Mouse (Mus musculus): ENCODE measurements around the gene Fbn1. TPM values are rescaled to one million over a fixed set of nuclear protein-coding genes. Genes with fewer than 3 reads are reported as not detected.

Gene Fbn1
- polyA plus RNA-seq (2012; rRNA removed): 6.5 and 6.7 TPM in 2 replicates

- Histone ChIP-seq H3K4me3 (ENCODE audit: insufficient read depth, low read depth, low read length) (peak within 1 kb of the TSS; percentile 12; the same call in 1 of the 2 replicates), H3K4me1 (ENCODE audit: control insufficient read depth, insufficient read depth, low read length) (no peaks in the 10 kb centered on the region), H3K27ac (ENCODE audit: insufficient read depth, low read depth, low read length) (no peak within 1 kb of the TSS), H3K36me3 (ENCODE audit: control insufficient read depth, insufficient read depth, low read length) (no peaks in the 10 kb centered on the region), H3K27me3 (replicated peaks; ENCODE audit: control insufficient read depth, insufficient read depth, low read length) (no peaks in the 10 kb centered on the region)
- WGBS: 93% methylated on average over 4 of the region's 4 CpGs
- TF ChIP-seq POLR2A (IDR thresholded peaks at IDR 0.05; ENCODE audit: low read depth, low read length) (no peak), CTCF (conservative IDR thresholded peaks at IDR 0.05; ENCODE audit: insufficient read depth, insufficient read length, low read depth, low read length) (no peak)
- DNase-seq: no peak
Measured at GRCm38 (mm10) chr2:125507893-125508292, at the start of gene Fbn1. Gene Fbn1, minus strand, starts transcription at chr2:125507993.

- H3K4me3 ChIP-seq (ENCODE audit: insufficient read depth, low read depth, low read length): no peak overlapping the region
- TF ChIP-seq POLR2A (IDR thresholded peaks at IDR 0.05; ENCODE audit: low read depth, low read length) (no peak), CTCF (conservative IDR thresholded peaks at IDR 0.05; ENCODE audit: insufficient read depth, insufficient read length, low read depth, low read length) (0 out of 2 replicates have a peak, but pooled peaks have one; percentile 3)
- WGBS: 74% methylated on average over 6 of the region's 6 CpGs
- no peak overlapping the region for H3K27ac ChIP-seq (ENCODE audit: insufficient read depth, low read depth, low read length)
- no peaks in the 10 kb centered on the region for H3K27me3 ChIP-seq (replicated peaks; ENCODE audit: control insufficient read depth, insufficient read depth, low read length)
- no peaks in the 10 kb centered on the region for H3K36me3 ChIP-seq (ENCODE audit: control insufficient read depth, insufficient read depth, low read length)
- DNase-seq: no peak
- H3K4me1 ChIP-seq (ENCODE audit: control insufficient read depth, insufficient read depth, low read length): no peaks in the 10 kb centered on the region
Measured at GRCm38 (mm10) chr2:125555830-125556229, 48.0 kb upstream of the Fbn1 start.

- 83% methylated on average over 1 of the region's 1 CpGs for WGBS
- Histone ChIP-seq H3K36me3 (ENCODE audit: control insufficient read depth, insufficient read depth, low read length) (no peaks in the 10 kb centered on the region), H3K4me3 (ENCODE audit: insufficient read depth, low read depth, low read length) (no peak overlapping the region), H3K27me3 (replicated peaks; ENCODE audit: control insufficient read depth, insufficient read depth, low read length) (no peaks in the 10 kb centered on the region), H3K4me1 (ENCODE audit: control insufficient read depth, insufficient read depth, low read length) (no peaks in the 10 kb centered on the region), H3K27ac (ENCODE audit: insufficient read depth, low read depth, low read length) (no peak overlapping the region)
- DNase-seq: no peak
- TF ChIP-seq CTCF (conservative IDR thresholded peaks at IDR 0.05; ENCODE audit: insufficient read depth, insufficient read length, low read depth, low read length) (no peak), POLR2A (IDR thresholded peaks at IDR 0.05; ENCODE audit: low read depth, low read length) (no peak)
Measured at GRCm38 (mm10) chr2:125548806-125549578, 41.2 kb upstream of the Fbn1 start.

- H3K4me3 ChIP-seq (ENCODE audit: insufficient read depth, low read depth, low read length): no peak overlapping the region
- no peaks in the 10 kb centered on the region for H3K4me1 ChIP-seq (ENCODE audit: control insufficient read depth, insufficient read depth, low read length)
- H3K27me3 ChIP-seq (replicated peaks; ENCODE audit: control insufficient read depth, insufficient read depth, low read length): no peaks in the 10 kb centered on the region
- H3K36me3 ChIP-seq (ENCODE audit: control insufficient read depth, insufficient read depth, low read length): no peaks in the 10 kb centered on the region
- H3K27ac ChIP-seq (ENCODE audit: insufficient read depth, low read depth, low read length): no peak overlapping the region
- no peak for DNase-seq
- no peak for TF ChIP-seq CTCF (conservative IDR thresholded peaks at IDR 0.05; ENCODE audit: insufficient read depth, insufficient read length, low read depth, low read length)
- TF ChIP-seq POLR2A (IDR thresholded peaks at IDR 0.05; ENCODE audit: low read depth, low read length): no peak
- 78% methylated on average over 3 of the region's 3 CpGs for WGBS
Measured at GRCm38 (mm10) chr2:125544986-125545385, 37.2 kb upstream of the Fbn1 start.

- TF ChIP-seq POLR2A (IDR thresholded peaks at IDR 0.05; ENCODE audit: low read depth, low read length) (no peak), CTCF (conservative IDR thresholded peaks at IDR 0.05; ENCODE audit: insufficient read depth, insufficient read length, low read depth, low read length) (no peak)
- H3K36me3 ChIP-seq (ENCODE audit: control insufficient read depth, insufficient read depth, low read length): no peaks in the 10 kb centered on the region
- 50% methylated on average over 1 of the region's 1 CpGs for WGBS
- H3K27ac ChIP-seq (ENCODE audit: insufficient read depth, low read depth, low read length): no peak overlapping the region
- H3K27me3 ChIP-seq (replicated peaks; ENCODE audit: control insufficient read depth, insufficient read depth, low read length): no peaks in the 10 kb centered on the region
- no peak for DNase-seq
- no peak overlapping the region for H3K4me3 ChIP-seq (ENCODE audit: insufficient read depth, low read depth, low read length)
- no peaks in the 10 kb centered on the region for H3K4me1 ChIP-seq (ENCODE audit: control insufficient read depth, insufficient read depth, low read length)
Measured at GRCm38 (mm10) chr2:125543646-125544045, 35.9 kb upstream of the Fbn1 start.

- no peak for TF ChIP-seq POLR2A (IDR thresholded peaks at IDR 0.05; ENCODE audit: low read depth, low read length)
- no peak for TF ChIP-seq CTCF (conservative IDR thresholded peaks at IDR 0.05; ENCODE audit: insufficient read depth, insufficient read length, low read depth, low read length)
- Histone ChIP-seq H3K27me3 (replicated peaks; ENCODE audit: control insufficient read depth, insufficient read depth, low read length) (no peaks in the 10 kb centered on the region), H3K27ac (ENCODE audit: insufficient read depth, low read depth, low read length) (no peak overlapping the region), H3K4me3 (ENCODE audit: insufficient read depth, low read depth, low read length) (no peak overlapping the region), H3K4me1 (ENCODE audit: control insufficient read depth, insufficient read depth, low read length) (no peaks in the 10 kb centered on the region), H3K36me3 (ENCODE audit: control insufficient read depth, insufficient read depth, low read length) (no peaks in the 10 kb centered on the region)
- WGBS: 77% methylated on average over 7 of the region's 7 CpGs
- no peak for DNase-seq
Measured at GRCm38 (mm10) chr2:125541451-125541850, 33.7 kb upstream of the Fbn1 start.

GRCm38 (mm10) chr2:125540579-125540978 lies 32.8 kb upstream of the Fbn1 start:
- Histone ChIP-seq H3K4me3 (ENCODE audit: insufficient read depth, low read depth, low read length) (no peak overlapping the region), H3K4me1 (ENCODE audit: control insufficient read depth, insufficient read depth, low read length) (no peaks in the 10 kb centered on the region), H3K27ac (ENCODE audit: insufficient read depth, low read depth, low read length) (no peak overlapping the region), H3K36me3 (ENCODE audit: control insufficient read depth, insufficient read depth, low read length) (no peaks in the 10 kb centered on the region), H3K27me3 (replicated peaks; ENCODE audit: control insufficient read depth, insufficient read depth, low read length) (no peaks in the 10 kb centered on the region)
- TF ChIP-seq CTCF (conservative IDR thresholded peaks at IDR 0.05; ENCODE audit: insufficient read depth, insufficient read length, low read depth, low read length) (no peak), POLR2A (IDR thresholded peaks at IDR 0.05; ENCODE audit: low read depth, low read length) (no peak)
- WGBS: 55% methylated on average over 7 of the region's 7 CpGs
- peak; percentile 10 for DNase-seq
